14 mouse cellular contexts compared by ENCODE assay signal in the genomic region with DNA sequence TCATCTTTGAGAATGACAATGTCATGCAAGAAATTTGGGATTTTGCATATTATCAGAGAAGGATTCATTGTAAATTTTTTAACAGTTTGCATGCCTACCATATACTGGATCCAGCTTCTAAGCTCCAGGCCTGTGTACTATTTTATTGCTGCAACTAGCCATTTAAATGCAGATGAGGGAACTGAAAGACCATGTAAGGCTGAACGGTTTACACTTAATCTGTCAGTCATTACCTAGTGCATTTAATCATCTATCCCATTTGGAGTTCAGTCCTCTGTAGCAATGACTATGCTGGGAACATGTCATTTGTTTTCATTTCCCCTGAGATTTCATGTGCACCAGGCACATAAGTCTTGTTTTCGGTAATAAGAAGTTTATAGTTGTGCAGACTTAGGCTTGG.
"Had no signal": no experiment of that assay in that cellular context is flagged by ENCODE, and none has a peak within 500 bp of the region (broad histone marks: within the 10 kb centered on the region; RNA-seq: fewer than 3 reads in every experiment).

No protein-coding gene starts in this region.

- H3K9me3 ChIP-seq: intestine, embryonic 15.5 days; liver, embryonic 13.5 days; stomach, embryonic 15.5 days had no signal

- ATAC-seq: intestine, embryonic 15.5 days had no signal

- H3K4me1 ChIP-seq: intestine, embryonic 15.5 days; liver, embryonic 13.5 days; stomach, embryonic 15.5 days had no signal

- H3K4me2 ChIP-seq: intestine, embryonic 15.5 days; liver, embryonic 13.5 days; midbrain, embryonic 11.5 days; stomach, embryonic 15.5 days had no signal

- DNase-seq: layer of hippocampus, postnatal 36 days; liver, embryonic 13.5 days; lung, adult 2 months; lung, postnatal 14 days; lung, postnatal 4 days; midbrain, embryonic 14.5 days; retina, postnatal 1 day; right cerebral cortex, postnatal 25 days; spleen, adult 18-20 months; thymus, postnatal 25 days had no signal

- H3K27ac ChIP-seq: intestine, embryonic 15.5 days; left cerebral cortex, adult 2 months; liver, embryonic 13.5 days; stomach, embryonic 15.5 days had no signal

- H3K9ac ChIP-seq: intestine, embryonic 15.5 days; liver, embryonic 13.5 days; stomach, embryonic 15.5 days had no signal

- H3K4me3 ChIP-seq: intestine, embryonic 15.5 days; left cerebral cortex, adult 2 months; liver, embryonic 13.5 days; stomach, embryonic 15.5 days had no signal

- H3K36me3 ChIP-seq: intestine, embryonic 15.5 days; liver, embryonic 13.5 days; stomach, embryonic 15.5 days had no signal

- H3K27me3 ChIP-seq: intestine, embryonic 15.5 days; liver, embryonic 13.5 days; stomach, embryonic 15.5 days had no signal
